Mouse (Mus musculus) thymus, adult 2 months (tissue): Measurements from ENCODE around the gene Tmem132b.

Experiments
- CTCF ChIP-seq: fragments of 200-500 bp; IDR thresholded peaks from 2 replicates; pipeline ENCODE4 v1.5.1; 2012; ENCODE audit warnings: mild to moderate bottlenecking, control low read depth, low read length, moderate library complexity, borderline replicate concordance; ENCODE audit not compliant: control insufficient read depth, poor library complexity, insufficient read depth; ENCODE audit errors: extremely low read depth
- POLR2A ChIP-seq: fragments of 200-500 bp; IDR thresholded peaks from 2 replicates; pipeline ENCODE4 v1.6.1; 2012; ENCODE audit warnings: mild to moderate bottlenecking, low read length, control low read depth, moderate library complexity; ENCODE audit not compliant: control insufficient read depth, poor library complexity, insufficient read depth; ENCODE audit errors: extremely low read depth

- no peak for TF ChIP-seq POLR2A
- TF ChIP-seq CTCF, result no peak
Observed at GRCm38 (mm10) chr5:125585211-125585610, 53.6 kb downstream of the Tmem132b start.
